Mouse (Mus musculus): Measurements from ENCODE around the gene Gfra1. TPM values are rescaled to one million over a fixed set of nuclear protein-coding genes. Genes with fewer than 3 reads are reported as not detected.

Gfra1 gene
- polyA plus RNA-seq, 1 experiment from 2014 or later: 7.4 TPM

DNA sequence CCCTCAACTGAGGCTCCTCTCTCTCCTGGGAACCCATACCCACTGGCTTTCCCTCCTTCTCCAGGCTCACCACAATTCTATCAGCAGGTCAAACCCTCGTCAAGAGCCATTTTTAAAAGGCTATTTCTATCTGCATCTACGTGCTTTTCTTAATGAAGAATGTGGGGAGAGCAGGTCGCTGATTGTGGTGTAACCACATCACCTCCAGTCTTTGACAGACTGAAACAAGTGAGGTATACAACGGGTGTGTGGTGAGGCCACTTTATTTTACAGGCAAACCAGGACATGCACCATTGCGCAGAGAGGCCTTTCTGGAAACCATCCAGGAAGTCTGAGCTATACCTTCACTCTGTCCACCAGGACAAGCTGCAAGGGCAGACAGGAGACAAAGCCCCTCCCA lies 19.8 kb downstream of the Gfra1 start:
- H3K36me3 ChIP-seq (ENCODE audit: control insufficient read depth, insufficient read depth): no peaks in the 10 kb centered on the region
- no peaks in the 10 kb centered on the region for H3K9me3 ChIP-seq (replicated peaks; ENCODE audit: control insufficient read depth, low read length)
- H3K4me3 ChIP-seq (ENCODE audit: low read depth, low read length): no peak overlapping the region
- 0 out of 2 replicates have a peak overlapping the region, but pooled peaks have one; percentile 0 for H3K27ac ChIP-seq (ENCODE audit: low read length)
- no peak overlapping the region for H3K4me2 ChIP-seq (ENCODE audit: low read depth, low read length)
- H3K27me3 ChIP-seq (ENCODE audit: control insufficient read depth, insufficient read depth, low read depth, low read length): no peaks in the 10 kb centered on the region
- no peak overlapping the region for H3K9ac ChIP-seq (ENCODE audit: low read depth, low read length)
- ATAC-seq (ENCODE audit: low read depth): no peak
- peaks cover 9% of the 10 kb centered on the region; the same call in 1 of the 2 replicates for H3K4me1 ChIP-seq (ENCODE audit: control insufficient read depth, low read depth, low read length)
- WGBS (ENCODE audit: insufficient replicate concordance): 46% methylated on average over 5 of the region's 5 CpGs

DNA sequence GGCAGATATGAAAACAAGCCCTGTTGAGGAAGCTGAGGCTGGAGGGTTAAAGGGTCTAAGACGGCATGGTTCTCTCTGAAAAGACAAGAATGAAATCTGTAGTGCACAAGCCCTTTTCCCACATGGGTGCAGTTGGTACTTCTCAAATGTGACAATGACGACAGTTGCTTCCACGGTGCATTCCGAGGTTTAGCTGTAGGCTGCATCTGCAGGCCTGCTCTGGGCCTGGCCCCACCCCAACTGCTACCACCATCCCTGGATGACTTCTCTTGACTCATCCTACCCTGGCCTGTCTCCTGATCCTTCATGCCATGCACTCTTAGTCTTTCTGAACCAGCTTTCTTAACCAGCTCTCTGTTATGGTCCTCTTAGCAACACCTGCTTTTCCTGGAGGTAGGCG lies 22.9 kb downstream of the Gfra1 start:
- Histone ChIP-seq H3K4me1 (ENCODE audit: control insufficient read depth, low read depth, low read length) (peaks cover 3% of the 10 kb centered on the region; the same call in 1 of the 2 replicates), H3K36me3 (ENCODE audit: control insufficient read depth, insufficient read depth) (no peaks in the 10 kb centered on the region), H3K9me3 (replicated peaks; ENCODE audit: control insufficient read depth, low read length) (no peaks in the 10 kb centered on the region), H3K4me2 (ENCODE audit: low read depth, low read length) (no peak overlapping the region), H3K4me3 (ENCODE audit: low read depth, low read length) (no peak overlapping the region), H3K9ac (ENCODE audit: low read depth, low read length) (no peak overlapping the region), H3K27ac (ENCODE audit: low read length) (no peak overlapping the region), H3K27me3 (ENCODE audit: control insufficient read depth, insufficient read depth, low read depth, low read length) (no peaks in the 10 kb centered on the region)
- no peak for ATAC-seq (ENCODE audit: low read depth)
- 72% methylated on average over 5 of the region's 5 CpGs for WGBS (ENCODE audit: insufficient replicate concordance)

DNA sequence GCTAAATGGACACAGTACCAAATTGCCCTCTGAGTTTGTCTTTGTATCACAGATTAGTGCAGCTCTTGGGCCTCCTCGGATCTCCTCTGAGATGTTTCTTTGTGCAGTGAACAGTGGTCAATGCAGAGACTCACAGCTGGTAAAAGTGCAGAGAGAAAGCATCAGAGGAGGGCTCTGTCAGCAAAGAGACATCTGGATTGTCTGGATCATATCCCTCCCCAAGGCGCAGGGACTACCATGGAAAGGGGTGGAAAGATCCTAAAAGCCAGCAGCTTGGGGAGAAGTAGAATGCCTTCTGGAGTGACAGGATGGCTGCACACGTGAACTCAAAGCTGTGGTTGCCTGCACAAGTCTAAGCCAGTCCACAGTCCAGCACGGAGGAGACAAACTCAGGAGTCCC lies 27.2 kb downstream of the Gfra1 start:
- H3K27ac ChIP-seq (ENCODE audit: low read length): no peak overlapping the region
- H3K9me3 ChIP-seq (replicated peaks; ENCODE audit: control insufficient read depth, low read length): no peaks in the 10 kb centered on the region
- 63% methylated on average over 4 of the region's 4 CpGs for WGBS (ENCODE audit: insufficient replicate concordance)
- no peak overlapping the region for H3K9ac ChIP-seq (ENCODE audit: low read depth, low read length)
- no peak overlapping the region for H3K4me3 ChIP-seq (ENCODE audit: low read depth, low read length)
- H3K4me1 ChIP-seq (ENCODE audit: control insufficient read depth, low read depth, low read length): no peaks in the 10 kb centered on the region
- ATAC-seq (ENCODE audit: low read depth): no peak
- no peak overlapping the region for H3K4me2 ChIP-seq (ENCODE audit: low read depth, low read length)
- no peaks in the 10 kb centered on the region for H3K27me3 ChIP-seq (ENCODE audit: control insufficient read depth, insufficient read depth, low read depth, low read length)
- H3K36me3 ChIP-seq (ENCODE audit: control insufficient read depth, insufficient read depth): no peaks in the 10 kb centered on the region

DNA sequence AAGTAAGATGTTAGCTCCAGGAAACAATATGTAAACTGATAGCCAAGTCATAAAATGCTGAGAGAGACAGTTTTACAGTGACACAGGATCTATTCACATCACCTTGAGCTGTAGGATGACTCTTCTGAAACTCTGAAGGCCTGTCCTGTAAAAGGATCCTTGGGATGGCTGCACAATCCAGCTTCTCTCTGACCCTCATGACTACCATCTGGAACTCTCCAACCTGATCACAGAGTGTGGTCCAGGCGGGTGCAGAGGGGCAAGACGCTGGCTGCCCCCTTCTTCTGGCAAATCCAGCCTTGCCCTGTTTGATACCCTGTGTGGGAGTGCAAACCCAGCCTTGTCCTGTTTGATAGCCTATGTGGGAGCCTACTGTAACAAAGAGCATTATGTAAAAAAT lies 28.4 kb downstream of the Gfra1 start:
- Histone ChIP-seq H3K27me3 (ENCODE audit: control insufficient read depth, insufficient read depth, low read depth, low read length) (no peaks in the 10 kb centered on the region), H3K9me3 (replicated peaks; ENCODE audit: control insufficient read depth, low read length) (no peaks in the 10 kb centered on the region), H3K4me2 (ENCODE audit: low read depth, low read length) (no peak overlapping the region), H3K27ac (ENCODE audit: low read length) (no peak overlapping the region), H3K4me3 (ENCODE audit: low read depth, low read length) (no peak overlapping the region), H3K9ac (ENCODE audit: low read depth, low read length) (no peak overlapping the region), H3K36me3 (ENCODE audit: control insufficient read depth, insufficient read depth) (no peaks in the 10 kb centered on the region), H3K4me1 (ENCODE audit: control insufficient read depth, low read depth, low read length) (no peaks in the 10 kb centered on the region)
- WGBS (ENCODE audit: insufficient replicate concordance): 66% methylated on average over 2 of the region's 2 CpGs
- ATAC-seq (ENCODE audit: low read depth): no peak

DNA sequence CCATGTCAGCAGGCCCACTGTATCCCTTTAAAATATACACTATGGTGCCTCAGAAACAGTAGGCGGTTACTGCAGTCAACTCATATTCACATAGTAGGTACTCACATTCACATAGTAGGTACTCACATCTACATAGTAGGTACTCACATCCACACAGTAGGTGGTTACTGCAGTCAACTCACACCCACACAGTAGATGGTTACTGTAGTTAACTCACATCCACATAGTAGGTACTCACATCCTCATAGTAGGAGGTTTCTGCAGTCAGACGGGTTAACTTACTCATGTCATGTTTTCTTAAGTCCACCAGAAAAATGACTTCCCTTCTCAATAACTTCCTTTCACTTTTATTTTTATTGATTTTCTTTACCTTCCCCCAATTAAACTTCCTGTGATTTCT lies 30.8 kb downstream of the Gfra1 start:
- H3K4me3 ChIP-seq (ENCODE audit: low read depth, low read length): no peak overlapping the region
- H3K9me3 ChIP-seq (replicated peaks; ENCODE audit: control insufficient read depth, low read length): no peaks in the 10 kb centered on the region
- H3K9ac ChIP-seq (ENCODE audit: low read depth, low read length): no peak overlapping the region
- H3K4me1 ChIP-seq (ENCODE audit: control insufficient read depth, low read depth, low read length): no peaks in the 10 kb centered on the region
- no peaks in the 10 kb centered on the region for H3K36me3 ChIP-seq (ENCODE audit: control insufficient read depth, insufficient read depth)
- H3K27me3 ChIP-seq (ENCODE audit: control insufficient read depth, insufficient read depth, low read depth, low read length): no peaks in the 10 kb centered on the region
- 71% methylated on average over 2 of the region's 2 CpGs for WGBS (ENCODE audit: insufficient replicate concordance)
- no peak overlapping the region for H3K27ac ChIP-seq (ENCODE audit: low read length)
- ATAC-seq (ENCODE audit: low read depth): no peak
- no peak overlapping the region for H3K4me2 ChIP-seq (ENCODE audit: low read depth, low read length)

DNA sequence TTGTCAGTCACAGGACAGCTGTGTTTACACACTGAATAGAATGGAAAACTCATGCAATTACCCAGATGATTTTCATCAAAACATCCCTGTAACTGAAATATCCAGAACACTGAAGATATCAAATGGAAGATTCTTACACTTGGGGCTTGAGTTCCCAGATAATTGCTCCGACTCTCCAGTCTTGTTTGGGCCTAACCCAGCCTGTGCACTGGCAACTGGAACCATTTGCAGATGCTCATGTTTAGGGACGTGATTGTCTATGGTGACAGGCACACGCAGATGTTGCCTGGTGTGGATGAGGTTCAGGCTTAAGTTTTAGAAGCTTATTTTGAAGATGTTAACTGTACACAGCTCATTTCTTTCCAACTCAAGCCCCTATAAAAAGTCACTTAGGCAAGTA lies 31.5 kb downstream of the Gfra1 start:
- WGBS (ENCODE audit: insufficient replicate concordance): 63% methylated on average over 3 of the region's 3 CpGs
- no peak overlapping the region for H3K4me2 ChIP-seq (ENCODE audit: low read depth, low read length)
- no peaks in the 10 kb centered on the region for H3K4me1 ChIP-seq (ENCODE audit: control insufficient read depth, low read depth, low read length)
- no peak overlapping the region for H3K27ac ChIP-seq (ENCODE audit: low read length)
- no peak for ATAC-seq (ENCODE audit: low read depth)
- H3K9ac ChIP-seq (ENCODE audit: low read depth, low read length): no peak overlapping the region
- H3K9me3 ChIP-seq (replicated peaks; ENCODE audit: control insufficient read depth, low read length): no peaks in the 10 kb centered on the region
- no peaks in the 10 kb centered on the region for H3K27me3 ChIP-seq (ENCODE audit: control insufficient read depth, insufficient read depth, low read depth, low read length)
- H3K36me3 ChIP-seq (ENCODE audit: control insufficient read depth, insufficient read depth): no peaks in the 10 kb centered on the region
- no peak overlapping the region for H3K4me3 ChIP-seq (ENCODE audit: low read depth, low read length)

DNA sequence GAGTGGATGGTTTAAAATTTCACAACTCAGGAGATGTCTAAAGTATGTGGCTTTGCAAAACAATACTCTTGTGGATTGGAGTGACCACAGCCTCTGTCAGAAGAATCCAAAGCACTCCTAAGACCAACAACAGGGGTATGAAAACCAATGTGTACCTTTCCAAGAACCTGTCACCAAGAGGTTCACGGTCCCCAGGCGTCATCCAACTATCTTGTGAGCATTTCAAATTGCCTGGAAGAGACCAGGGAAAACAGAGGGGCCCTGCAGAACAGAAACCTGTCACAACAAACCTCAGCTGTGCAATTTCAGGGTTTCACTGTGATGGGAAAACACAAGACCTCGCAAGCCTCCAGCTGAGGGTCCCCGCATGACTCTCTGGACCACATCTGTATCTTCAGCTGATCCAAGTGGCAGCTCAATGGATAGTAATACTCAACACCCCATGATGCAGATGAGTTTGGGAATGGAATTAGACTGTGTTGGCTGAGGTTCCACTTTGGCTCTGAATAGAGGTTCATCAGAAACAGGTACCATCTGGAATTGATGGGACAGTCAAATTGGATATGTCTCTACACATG lies 32.7 kb downstream of the Gfra1 start:
- no peaks in the 10 kb centered on the region for H3K4me1 ChIP-seq (ENCODE audit: control insufficient read depth, low read depth, low read length)
- no peaks in the 10 kb centered on the region for H3K9me3 ChIP-seq (replicated peaks; ENCODE audit: control insufficient read depth, low read length)
- H3K4me2 ChIP-seq (ENCODE audit: low read depth, low read length): no peak overlapping the region
- no peak overlapping the region for H3K27ac ChIP-seq (ENCODE audit: low read length)
- no peak for ATAC-seq (ENCODE audit: low read depth)
- no peak overlapping the region for H3K9ac ChIP-seq (ENCODE audit: low read depth, low read length)
- no peak overlapping the region for H3K4me3 ChIP-seq (ENCODE audit: low read depth, low read length)
- WGBS (ENCODE audit: insufficient replicate concordance): 71% methylated on average over 4 of the region's 4 CpGs
- H3K36me3 ChIP-seq (ENCODE audit: control insufficient read depth, insufficient read depth): no peaks in the 10 kb centered on the region
- no peaks in the 10 kb centered on the region for H3K27me3 ChIP-seq (ENCODE audit: control insufficient read depth, insufficient read depth, low read depth, low read length)

DNA sequence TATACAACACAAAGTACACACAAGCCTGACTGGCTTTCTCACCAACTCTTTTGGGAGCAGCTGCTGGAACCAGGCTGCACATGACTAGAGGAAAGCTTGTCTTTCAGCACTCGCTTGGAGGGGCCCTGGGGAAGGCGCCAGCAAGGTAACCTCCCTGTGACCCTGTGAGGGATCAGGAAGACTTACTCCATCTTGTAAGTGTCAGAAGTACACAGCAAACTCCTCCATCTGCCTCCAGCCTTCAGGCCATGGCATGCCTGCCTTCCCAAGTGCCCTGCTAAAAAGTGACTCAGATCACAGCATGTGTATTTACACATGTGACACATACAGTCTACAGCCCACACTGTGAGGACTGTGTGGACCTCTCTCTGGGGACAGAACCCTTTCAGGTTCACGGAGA lies 36.0 kb downstream of the Gfra1 start:
- Histone ChIP-seq H3K4me2 (ENCODE audit: low read depth, low read length) (no peak overlapping the region), H3K4me1 (ENCODE audit: control insufficient read depth, low read depth, low read length) (no peaks in the 10 kb centered on the region), H3K4me3 (ENCODE audit: low read depth, low read length) (no peak overlapping the region), H3K36me3 (ENCODE audit: control insufficient read depth, insufficient read depth) (no peaks in the 10 kb centered on the region), H3K27me3 (ENCODE audit: control insufficient read depth, insufficient read depth, low read depth, low read length) (no peaks in the 10 kb centered on the region), H3K9me3 (replicated peaks; ENCODE audit: control insufficient read depth, low read length) (no peaks in the 10 kb centered on the region), H3K9ac (ENCODE audit: low read depth, low read length) (no peak overlapping the region), H3K27ac (ENCODE audit: low read length) (no peak overlapping the region)
- 56% methylated on average over 3 of the region's 3 CpGs for WGBS (ENCODE audit: insufficient replicate concordance)
- ATAC-seq (ENCODE audit: low read depth): no peak

DNA sequence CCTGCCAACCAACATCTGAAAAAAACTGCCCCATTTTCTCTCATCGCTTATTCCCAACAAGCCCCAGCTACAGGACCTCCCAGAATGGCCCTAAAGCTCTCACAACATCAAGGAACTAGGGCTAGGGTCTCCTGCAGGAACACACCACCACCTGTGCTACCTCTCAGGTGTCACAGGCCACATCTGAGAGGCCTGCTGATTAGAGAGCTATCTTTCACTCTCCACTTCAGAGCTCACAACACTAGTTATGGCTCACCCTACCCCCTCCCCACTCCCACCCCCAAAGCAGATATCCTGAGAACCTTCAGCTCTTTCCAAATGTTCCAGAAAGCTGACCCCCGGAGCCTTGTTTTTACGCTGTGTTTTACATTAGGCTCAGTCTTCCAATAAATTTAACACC lies 36.4 kb downstream of the Gfra1 start:
- H3K4me3 ChIP-seq (ENCODE audit: low read depth, low read length): no peak overlapping the region
- no peak overlapping the region for H3K9ac ChIP-seq (ENCODE audit: low read depth, low read length)
- H3K27me3 ChIP-seq (ENCODE audit: control insufficient read depth, insufficient read depth, low read depth, low read length): no peaks in the 10 kb centered on the region
- no peak overlapping the region for H3K27ac ChIP-seq (ENCODE audit: low read length)
- no peaks in the 10 kb centered on the region for H3K9me3 ChIP-seq (replicated peaks; ENCODE audit: control insufficient read depth, low read length)
- no peaks in the 10 kb centered on the region for H3K36me3 ChIP-seq (ENCODE audit: control insufficient read depth, insufficient read depth)
- 67% methylated on average over 3 of the region's 3 CpGs for WGBS (ENCODE audit: insufficient replicate concordance)
- H3K4me1 ChIP-seq (ENCODE audit: control insufficient read depth, low read depth, low read length): no peaks in the 10 kb centered on the region
- ATAC-seq (ENCODE audit: low read depth): no peak
- H3K4me2 ChIP-seq (ENCODE audit: low read depth, low read length): no peak overlapping the region
